Mouse (Mus musculus): Measurements from ENCODE around the gene Rexo2.

GRCm38 (mm10) chr9:48444821-48445220, 35.6 kb downstream of the Rexo2 start:
- TF ChIP-seq CTCF (IDR thresholded peaks at IDR 0.05; ENCODE audit: extremely low read depth, insufficient read length, insufficient replicate concordance, low read depth, low read length) (no peak), POLR2A (IDR thresholded peaks at IDR 0.05; ENCODE audit: low read depth, low read length) (no peak)
